Mouse (Mus musculus): ENCODE results near the gene Ndufb4. TPM values are rescaled to one million over a fixed set of nuclear protein-coding genes. Genes with fewer than 3 reads are reported as not detected.

Gene Ndufb4
- polyA plus RNA-seq, 1 experiment, result 99.2 TPM

GRCm38 (mm10) chr16:37689934-37690333 lies 35.7 kb upstream of the Ndufb4 start:
- TF ChIP-seq CTCF (IDR thresholded peaks at IDR 0.05; ENCODE audit: borderline replicate concordance, insufficient read depth, low read depth, low read length), result no peak
- TF ChIP-seq POLR2A (IDR thresholded peaks at IDR 0.05; ENCODE audit: borderline replicate concordance, insufficient read depth, low read length), result no peak
- 82% methylated on average over 10 of the region's 10 CpGs for WGBS
- no peaks in the 10 kb centered on the region; the same call in 1 of the 2 replicates for H3K4me1 ChIP-seq (ENCODE audit: control insufficient read depth, insufficient read depth, low read length)

DNA sequence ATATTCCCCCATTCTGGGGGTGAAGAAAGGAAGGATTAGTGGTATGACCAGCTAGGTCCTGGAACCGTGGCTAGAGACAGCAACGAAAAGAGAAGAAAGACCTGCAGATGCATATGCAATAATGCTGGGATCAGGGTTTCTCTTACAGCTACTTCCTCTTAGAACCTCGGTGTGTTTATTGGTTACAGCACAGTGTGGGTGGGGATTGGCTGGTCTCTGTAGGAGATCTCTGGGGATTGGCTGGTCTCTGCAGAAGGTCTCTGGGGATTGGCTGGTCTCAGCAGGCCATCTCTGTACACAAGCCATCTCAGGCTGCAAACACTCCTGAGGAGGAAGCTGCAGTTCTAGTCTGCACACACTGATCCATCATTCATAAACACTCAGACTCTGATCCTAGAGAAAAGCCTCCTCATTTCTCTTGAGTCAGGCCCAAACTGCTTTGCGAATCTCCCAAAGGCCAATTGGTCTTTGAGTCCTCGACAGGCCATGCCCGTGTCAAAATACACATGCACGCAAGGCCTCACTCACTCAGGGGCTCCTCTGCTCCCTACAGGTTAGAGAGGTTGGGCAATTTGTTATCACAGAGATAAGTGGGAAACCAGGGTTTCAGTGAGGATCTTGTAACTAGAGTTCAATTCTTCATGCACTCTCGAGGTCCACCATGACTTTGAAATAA lies 35.1 kb upstream of the Ndufb4 start:
- no peak for DNase-seq
- H3K4me1 ChIP-seq (ENCODE audit: control insufficient read depth, insufficient read depth, low read length), result no peaks in the 10 kb centered on the region; the same call in none of the 2 replicates
- no peaks in the 10 kb centered on the region for H3K27me3 ChIP-seq (ENCODE audit: control insufficient read depth, insufficient read depth, low read length)
- 82% methylated on average over 8 of the region's 8 CpGs for WGBS
- H3K4me3 ChIP-seq (replicated peaks; ENCODE audit: insufficient read depth, low read depth, low read length), result no peak overlapping the region
- H3K27ac ChIP-seq (ENCODE audit: insufficient read depth, low read length), result no peak overlapping the region
- TF ChIP-seq POLR2A (IDR thresholded peaks at IDR 0.05; ENCODE audit: borderline replicate concordance, insufficient read depth, low read length), result no peak
- TF ChIP-seq CTCF (IDR thresholded peaks at IDR 0.05; ENCODE audit: borderline replicate concordance, insufficient read depth, low read depth, low read length), result no peak

More at GRCm38 (mm10) chr16:37689934-37690333, 35.7 kb upstream of the Ndufb4 start:
- Histone ChIP-seq H3K27me3 (ENCODE audit: control insufficient read depth, insufficient read depth, low read length) (no peaks in the 10 kb centered on the region), H3K27ac (ENCODE audit: insufficient read depth, low read length) (no peak overlapping the region), H3K4me3 (replicated peaks; ENCODE audit: insufficient read depth, low read depth, low read length) (no peak overlapping the region)
- no peak for DNase-seq

GRCm38 (mm10) chr16:37688181-37688580 lies 33.9 kb upstream of the Ndufb4 start:
- peaks cover 11% of the 10 kb centered on the region for H3K4me1 ChIP-seq (ENCODE audit: control insufficient read depth, insufficient read depth, low read length)
- H3K4me3 ChIP-seq (replicated peaks; ENCODE audit: insufficient read depth, low read depth, low read length), result no peak overlapping the region
- H3K27ac ChIP-seq (ENCODE audit: insufficient read depth, low read length), result no peak overlapping the region
- no peaks in the 10 kb centered on the region for H3K27me3 ChIP-seq (ENCODE audit: control insufficient read depth, insufficient read depth, low read length)
- 76% methylated on average over 2 of the region's 2 CpGs for whole genome bisulfite sequencing
- TF ChIP-seq POLR2A (IDR thresholded peaks at IDR 0.05; ENCODE audit: borderline replicate concordance, insufficient read depth, low read length) (no peak), CTCF (IDR thresholded peaks at IDR 0.05; ENCODE audit: borderline replicate concordance, insufficient read depth, low read depth, low read length) (peak; percentile 44; the same call in 1 of the 2 replicates)
- DNase-seq, result no peak

- no peak overlapping the region for H3K4me3 ChIP-seq (replicated peaks; ENCODE audit: insufficient read depth, low read depth, low read length)
- peaks cover 12% of the 10 kb centered on the region for H3K4me1 ChIP-seq (ENCODE audit: control insufficient read depth, insufficient read depth, low read length)
- no peak overlapping the region for H3K27ac ChIP-seq (ENCODE audit: insufficient read depth, low read length)
- H3K27me3 ChIP-seq (ENCODE audit: control insufficient read depth, insufficient read depth, low read length), result no peaks in the 10 kb centered on the region
- TF ChIP-seq CTCF (IDR thresholded peaks at IDR 0.05; ENCODE audit: borderline replicate concordance, insufficient read depth, low read depth, low read length) (no peak), POLR2A (IDR thresholded peaks at IDR 0.05; ENCODE audit: borderline replicate concordance, insufficient read depth, low read length) (no peak)
- no peak for DNase-seq
- 82% methylated on average over 14 of the region's 14 CpGs for WGBS
Measured at GRCm38 (mm10) chr16:37687301-37687980, 33.2 kb upstream of the Ndufb4 start.

- H3K4me1 ChIP-seq (ENCODE audit: control insufficient read depth, insufficient read depth, low read length), result peaks cover 12% of the 10 kb centered on the region
- no peak for DNase-seq
- no peak overlapping the region for H3K4me3 ChIP-seq (replicated peaks; ENCODE audit: insufficient read depth, low read depth, low read length)
- TF ChIP-seq CTCF (IDR thresholded peaks at IDR 0.05; ENCODE audit: borderline replicate concordance, insufficient read depth, low read depth, low read length), result no peak
- no peak for TF ChIP-seq POLR2A (IDR thresholded peaks at IDR 0.05; ENCODE audit: borderline replicate concordance, insufficient read depth, low read length)
- H3K27me3 ChIP-seq (ENCODE audit: control insufficient read depth, insufficient read depth, low read length), result no peaks in the 10 kb centered on the region
- 89% methylated on average over 12 of the region's 12 CpGs for WGBS
- no peak overlapping the region for H3K27ac ChIP-seq (ENCODE audit: insufficient read depth, low read length)
Measured at GRCm38 (mm10) chr16:37686834-37687233, 32.6 kb upstream of the Ndufb4 start.

GRCm38 (mm10) chr16:37685946-37686600 lies 31.8 kb upstream of the Ndufb4 start:
- DNase-seq, result no peak
- TF ChIP-seq POLR2A (IDR thresholded peaks at IDR 0.05; ENCODE audit: borderline replicate concordance, insufficient read depth, low read length) (no peak), CTCF (IDR thresholded peaks at IDR 0.05; ENCODE audit: borderline replicate concordance, insufficient read depth, low read depth, low read length) (no peak)
- H3K27me3 ChIP-seq (ENCODE audit: control insufficient read depth, insufficient read depth, low read length), result no peaks in the 10 kb centered on the region
- H3K4me3 ChIP-seq (replicated peaks; ENCODE audit: insufficient read depth, low read depth, low read length), result no peak overlapping the region
- H3K27ac ChIP-seq (ENCODE audit: insufficient read depth, low read length), result no peak overlapping the region
- H3K4me1 ChIP-seq (ENCODE audit: control insufficient read depth, insufficient read depth, low read length), result peaks cover 12% of the 10 kb centered on the region
- WGBS, result 91% methylated on average over 6 of the region's 6 CpGs

DNA sequence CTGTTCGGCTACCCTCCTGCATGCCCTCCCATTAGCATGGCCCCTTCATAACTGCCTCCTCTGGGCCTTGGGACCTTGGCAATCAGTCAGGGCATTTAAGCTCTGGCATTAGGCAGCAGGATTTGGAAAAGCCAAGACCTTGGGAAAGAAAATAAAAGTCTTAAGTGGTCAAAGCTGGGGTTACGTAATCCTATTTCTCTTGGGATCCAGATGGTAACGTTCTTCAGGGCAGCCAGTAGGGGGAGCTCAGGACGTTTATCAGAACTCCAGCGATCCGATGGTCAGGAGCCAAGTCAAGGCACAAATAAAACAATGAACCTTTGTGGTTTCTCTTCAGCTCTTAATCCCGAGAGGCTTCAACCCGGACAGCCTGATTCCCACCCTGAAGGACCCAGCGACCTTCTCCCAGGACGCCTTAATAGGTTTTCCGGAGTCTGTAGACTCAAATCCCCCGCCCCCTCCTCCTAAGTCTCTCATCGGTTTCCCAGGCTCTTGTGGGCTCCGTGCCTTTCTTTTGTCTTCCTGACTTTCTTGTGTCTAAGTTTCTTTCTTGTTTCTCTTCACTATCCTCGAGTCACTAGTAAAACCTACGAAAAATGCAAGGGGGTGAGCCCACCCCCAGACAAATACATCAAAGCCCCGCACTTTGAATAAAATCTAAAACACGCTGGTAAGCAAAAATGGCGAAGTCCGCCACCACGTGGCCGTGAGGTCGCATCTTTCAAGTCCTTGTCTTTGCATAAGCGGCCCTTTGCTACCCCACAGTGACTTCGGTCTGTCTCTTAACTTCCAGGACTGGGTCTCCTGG lies 30.6 kb upstream of the Ndufb4 start:
- WGBS, result under 1% methylated on average over 25 of the region's 25 CpGs
- TF ChIP-seq POLR2A (IDR thresholded peaks at IDR 0.05; ENCODE audit: borderline replicate concordance, insufficient read depth, low read length) (0 out of 2 replicates have a peak, but pooled peaks have one; percentile 34), CTCF (IDR thresholded peaks at IDR 0.05; ENCODE audit: borderline replicate concordance, insufficient read depth, low read depth, low read length) (peak; percentile 83)
- DNase-seq, result peak; percentile 88

More for the DNA sequence above, 30.6 kb upstream of the Ndufb4 start:
- Histone ChIP-seq H3K27me3 (ENCODE audit: control insufficient read depth, insufficient read depth, low read length) (no peaks in the 10 kb centered on the region), H3K27ac (ENCODE audit: insufficient read depth, low read length) (peak overlapping the region; percentile 80), H3K4me3 (replicated peaks; ENCODE audit: insufficient read depth, low read depth, low read length) (peak overlapping the region; percentile 90), H3K4me1 (ENCODE audit: control insufficient read depth, insufficient read depth, low read length) (peaks cover 12% of the 10 kb centered on the region)
